Mouse (Mus musculus): ENCODE results near the gene Klra9. TPM values are rescaled to one million over a fixed set of nuclear protein-coding genes. Genes with fewer than 3 reads are reported as not detected.
"Not testable (repeated sequence)": the region's sequence is repeated elsewhere in the genome, so short reads cannot be mapped to it uniquely, and the experiment has no call there.

Klra9 gene
- polyA plus RNA-seq (2014; fragmentation: Nextera tagmentation; extraction: Ambion mirVana), result not detected in 2 replicates

GRCm38 (mm10) chr6:130193012-130193411 lies at the start of gene Klra9:
Gene Klra9, minus strand, starts transcription at chr6:130193112.
- 66% methylated on average over 3 of the region's 3 CpGs for WGBS
- not testable (repeated sequence) for DNase-seq (ENCODE audit: low spot score); H3K27ac ChIP-seq (ENCODE audit: low read depth, low read length)

GRCm38 (mm10) chr6:130237536-130237935 lies 44.6 kb upstream of the Klra9 start:
- H3K9me3 ChIP-seq (ENCODE audit: control insufficient read depth, low read length), result no peaks in the 10 kb centered on the region; the same call in 1 of the 2 replicates
- no peak overlapping the region for H3K9ac ChIP-seq (ENCODE audit: low read length)
- DNase-seq (ENCODE audit: low spot score) (no peak), ATAC-seq (replicated peaks; ENCODE audit: low FRiP score) (no peak)
- H3K27ac ChIP-seq (ENCODE audit: low read depth, low read length), result no peak overlapping the region
- H3K36me3 ChIP-seq (ENCODE audit: control insufficient read depth, insufficient read depth, low read length), result no peaks in the 10 kb centered on the region
- H3K4me3 ChIP-seq (ENCODE audit: low read depth, low read length), result no peak overlapping the region
- H3K4me1 ChIP-seq (replicated peaks; ENCODE audit: control insufficient read depth, insufficient read depth, low read length), result no peaks in the 10 kb centered on the region
- 76% methylated on average over 2 of the region's 2 CpGs for WGBS
- H3K4me2 ChIP-seq (ENCODE audit: low read depth, low read length, severe bottlenecking), result no peak overlapping the region
- no peaks in the 10 kb centered on the region for H3K27me3 ChIP-seq (ENCODE audit: control insufficient read depth, insufficient read depth, low read length)

More at GRCm38 (mm10) chr6:130193012-130193411, at the start of gene Klra9:
- not testable (repeated sequence) for H3K27me3 ChIP-seq (ENCODE audit: control insufficient read depth, insufficient read depth, low read length); ATAC-seq (replicated peaks; ENCODE audit: low FRiP score); H3K4me1 ChIP-seq (replicated peaks; ENCODE audit: control insufficient read depth, insufficient read depth, low read length); H3K4me2 ChIP-seq (ENCODE audit: low read depth, low read length, severe bottlenecking); H3K36me3 ChIP-seq (ENCODE audit: control insufficient read depth, insufficient read depth, low read length); H3K9me3 ChIP-seq (ENCODE audit: control insufficient read depth, low read length); H3K4me3 ChIP-seq (ENCODE audit: low read depth, low read length); H3K9ac ChIP-seq (ENCODE audit: low read length)

GRCm38 (mm10) chr6:130236635-130237034 lies 43.7 kb upstream of the Klra9 start:
- Histone ChIP-seq H3K4me1 (replicated peaks; ENCODE audit: control insufficient read depth, insufficient read depth, low read length) (no peaks in the 10 kb centered on the region), H3K9me3 (ENCODE audit: control insufficient read depth, low read length) (no peaks in the 10 kb centered on the region; the same call in 1 of the 2 replicates), H3K36me3 (ENCODE audit: control insufficient read depth, insufficient read depth, low read length) (no peaks in the 10 kb centered on the region), H3K4me3 (ENCODE audit: low read depth, low read length) (no peak overlapping the region), H3K27me3 (ENCODE audit: control insufficient read depth, insufficient read depth, low read length) (no peaks in the 10 kb centered on the region), H3K9ac (ENCODE audit: low read length) (no peak overlapping the region), H3K4me2 (ENCODE audit: low read depth, low read length, severe bottlenecking) (no peak overlapping the region), H3K27ac (ENCODE audit: low read depth, low read length) (no peak overlapping the region)
- 65% methylated on average over 1 of the region's 1 CpGs for WGBS
- no peak for ATAC-seq (replicated peaks; ENCODE audit: low FRiP score)
- no peak for DNase-seq (ENCODE audit: low spot score)

- no peak for ATAC-seq (replicated peaks; ENCODE audit: low FRiP score)
- Histone ChIP-seq H3K4me2 (ENCODE audit: low read depth, low read length, severe bottlenecking) (no peak within 1 kb of the TSS), H3K9ac (ENCODE audit: low read length) (no peak within 1 kb of the TSS), H3K27ac (ENCODE audit: low read depth, low read length) (no peak within 1 kb of the TSS), H3K36me3 (ENCODE audit: control insufficient read depth, insufficient read depth, low read length) (no peaks in the 10 kb centered on the region), H3K4me1 (replicated peaks; ENCODE audit: control insufficient read depth, insufficient read depth, low read length) (no peaks in the 10 kb centered on the region), H3K27me3 (ENCODE audit: control insufficient read depth, insufficient read depth, low read length) (no peaks in the 10 kb centered on the region), H3K9me3 (ENCODE audit: control insufficient read depth, low read length) (peaks cover 2% of the 10 kb centered on the region; the same call in 1 of the 2 replicates), H3K4me3 (ENCODE audit: low read depth, low read length) (no peak within 1 kb of the TSS)
- no peak for DNase-seq (ENCODE audit: low spot score)
Measured at GRCm38 (mm10) chr6:130233222-130233621, 40.3 kb upstream of the Klra9 start, which contains the start of gene Klra7. Gene Klra7, minus strand, starts transcription at chr6:130233322.

- not testable (repeated sequence) for DNase-seq (ENCODE audit: low spot score); H3K9ac ChIP-seq (ENCODE audit: low read length); H3K9me3 ChIP-seq (ENCODE audit: control insufficient read depth, low read length); ATAC-seq (replicated peaks; ENCODE audit: low FRiP score); H3K4me3 ChIP-seq (ENCODE audit: low read depth, low read length); H3K4me1 ChIP-seq (replicated peaks; ENCODE audit: control insufficient read depth, insufficient read depth, low read length); H3K36me3 ChIP-seq (ENCODE audit: control insufficient read depth, insufficient read depth, low read length); H3K27ac ChIP-seq (ENCODE audit: low read depth, low read length); H3K27me3 ChIP-seq (ENCODE audit: control insufficient read depth, insufficient read depth, low read length); H3K4me2 ChIP-seq (ENCODE audit: low read depth, low read length, severe bottlenecking)
- 90% methylated on average over 1 of the region's 1 CpGs for WGBS
Measured at GRCm38 (mm10) chr6:130197453-130197852, 4.5 kb upstream of the Klra9 start.

GRCm38 (mm10) chr6:130129798-130130197 lies 63.1 kb downstream of the Klra9 start, which contains the start of gene Klra8:
Gene Klra8, minus strand, starts transcription at chr6:130129898.
- H3K4me3 ChIP-seq (ENCODE audit: low read depth, low read length); DNase-seq (ENCODE audit: low spot score): not testable (repeated sequence)
- 76% methylated on average over 4 of the region's 4 CpGs for WGBS

More at GRCm38 (mm10) chr6:130129798-130130197, 63.1 kb downstream of the Klra9 start, which contains the start of gene Klra8:
- H3K9ac ChIP-seq (ENCODE audit: low read length); H3K36me3 ChIP-seq (ENCODE audit: control insufficient read depth, insufficient read depth, low read length); ATAC-seq (replicated peaks; ENCODE audit: low FRiP score); H3K27ac ChIP-seq (ENCODE audit: low read depth, low read length); H3K27me3 ChIP-seq (ENCODE audit: control insufficient read depth, insufficient read depth, low read length); H3K9me3 ChIP-seq (ENCODE audit: control insufficient read depth, low read length); H3K4me2 ChIP-seq (ENCODE audit: low read depth, low read length, severe bottlenecking); H3K4me1 ChIP-seq (replicated peaks; ENCODE audit: control insufficient read depth, insufficient read depth, low read length): not testable (repeated sequence)

Other genes starting within 250 kb of the Klra9 start
- gene Klra6, start 166.2 kb downstream of the Klra9 start, polyA plus RNA-seq (2014; fragmentation: Nextera tagmentation; extraction: Ambion mirVana), result not detected in 2 replicates
- gene Klra4, start 125.8 kb downstream of the Klra9 start, polyA plus RNA-seq (2014; fragmentation: Nextera tagmentation; extraction: Ambion mirVana), result not detected in 2 replicates
- gene Klra8, start 63.2 kb downstream of the Klra9 start, polyA plus RNA-seq (2014; fragmentation: Nextera tagmentation; extraction: Ambion mirVana), result not detected in 2 replicates
- gene Klra7, start 40.2 kb upstream of the Klra9 start, polyA plus RNA-seq (2014; fragmentation: Nextera tagmentation; extraction: Ambion mirVana), result not detected in 2 replicates
- not detected in 2 replicates for gene Klra10, start 88.8 kb upstream of the Klra9 start, polyA plus RNA-seq (2014; fragmentation: Nextera tagmentation; extraction: Ambion mirVana)
- not detected in 2 replicates for gene Klra3, start 144.5 kb upstream of the Klra9 start, polyA plus RNA-seq (2014; fragmentation: Nextera tagmentation; extraction: Ambion mirVana)
- not detected in 2 replicates for gene Klra1, start 193.8 kb upstream of the Klra9 start, polyA plus RNA-seq (2014; fragmentation: Nextera tagmentation; extraction: Ambion mirVana)